Mouse (Mus musculus) thymus, postnatal 36 days (tissue): ENCODE measurements around the gene Olfr307.
"Not testable (repeated sequence)": the region's sequence is repeated elsewhere in the genome, so short reads cannot be mapped to it uniquely, and the experiment has no call there.

Experiments
- DNase-seq, 2 experiments: peaks; one replicate each; pipeline ENCODE4 v3.0.0; 2022; ENCODE audit warnings: mixed read lengths in 2 of 2

Gene Olfr307

DNA sequence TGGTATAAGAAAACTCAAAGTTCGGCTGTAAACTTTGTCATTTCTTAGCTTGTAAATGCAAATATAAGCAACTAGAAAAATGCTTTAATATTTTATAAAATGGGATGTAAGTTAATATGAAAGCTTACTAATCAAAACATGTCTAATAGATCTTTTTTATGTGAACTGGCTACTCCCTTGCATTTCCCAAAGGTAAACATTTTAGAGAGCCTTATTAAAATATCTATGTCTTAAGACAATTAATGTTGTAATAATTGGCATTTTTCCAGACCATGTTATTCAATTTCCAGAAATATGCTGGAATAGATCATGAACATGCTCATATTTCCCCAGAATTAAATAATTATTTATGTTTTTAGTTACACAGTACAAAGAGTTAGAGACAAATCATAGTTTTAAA, at the start of gene Olfr307:
Olfr307 (minus strand) TSS at position 101 of the 400 bp plus-strand sequence.
- no peak for DNase-seq

- no peak for DNase-seq
These were observed 49.2 kb upstream of the Olfr307 start, which contains the start of gene Olfr304 for GRCm38 (mm10) chr7:86386558-86386957. TSS of gene Olfr304 (minus strand) at chr7:86386658.

- no peak for DNase-seq
These were observed 48.4 kb upstream of the Olfr307 start for GRCm38 (mm10) chr7:86385769-86386168.

DNA sequence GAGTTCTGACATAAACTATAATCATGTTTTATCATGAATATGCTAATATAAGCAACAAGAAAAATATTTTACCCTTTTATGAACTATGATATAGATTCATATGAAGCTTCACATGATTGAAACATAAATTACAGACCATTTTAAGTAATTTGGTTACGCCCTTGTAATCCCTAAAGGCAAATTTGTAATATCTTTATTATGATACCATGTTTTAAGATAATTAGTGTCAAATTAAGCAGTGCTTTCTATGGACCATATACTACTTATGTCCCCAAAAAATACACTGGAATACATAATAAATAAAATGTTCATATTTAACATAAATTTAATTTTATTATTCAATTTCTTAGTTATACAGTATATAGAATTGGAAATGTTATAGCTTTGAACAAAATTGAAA, 29.4 kb upstream of the Olfr307 start, which contains the start of gene Olfr305:
Olfr305 (minus strand) TSS at position 101 of the 400 bp plus-strand sequence.
- DNase-seq: no peak

GRCm38 (mm10) chr7:86346296-86346695, 8.9 kb upstream of the Olfr307 start:
- DNase-seq: not testable (repeated sequence)

- no peak for DNase-seq
These were observed 6.9 kb upstream of the Olfr307 start for GRCm38 (mm10) chr7:86344253-86344652.

DNA sequence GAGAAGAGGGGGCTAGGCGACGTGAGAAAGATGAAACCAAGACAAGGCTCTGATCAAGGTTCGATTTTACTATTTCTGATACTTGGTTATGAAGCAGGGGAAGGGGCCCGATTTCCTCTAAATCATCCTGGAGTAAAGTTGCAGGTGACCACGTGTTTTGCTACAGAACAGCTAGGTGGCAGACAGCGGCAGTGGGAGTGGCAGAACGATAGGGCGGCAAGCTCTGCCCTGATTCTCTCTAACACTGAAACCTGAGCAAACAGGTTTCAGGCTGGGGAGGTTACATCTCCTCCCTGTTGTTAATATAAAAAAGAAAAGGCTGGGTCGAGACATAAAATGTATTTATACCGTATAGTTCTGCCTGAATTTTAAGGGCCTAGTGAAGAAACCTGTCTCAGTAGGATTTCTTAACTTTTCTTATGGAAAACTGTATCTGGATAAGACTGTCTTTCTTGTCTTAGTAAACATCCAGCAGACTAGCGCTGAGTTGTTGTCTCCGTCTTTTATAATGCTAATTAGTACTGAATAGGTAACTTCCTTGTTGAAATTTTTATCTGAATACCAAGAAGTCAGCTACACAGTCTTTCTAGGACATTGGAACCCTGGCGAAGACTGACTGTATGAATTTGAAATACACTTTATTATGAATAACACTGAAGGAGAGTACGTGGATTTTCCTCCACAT, 5.6 kb upstream of the Olfr307 start:
- DNase-seq: no peak

- no peak for DNase-seq
These were observed 11.9 kb downstream of the Olfr307 start, which contains the start of gene Olfr308 for GRCm38 (mm10) chr7:86325530-86325929. TSS of gene Olfr308 (minus strand) at chr7:86325630.

DNA sequence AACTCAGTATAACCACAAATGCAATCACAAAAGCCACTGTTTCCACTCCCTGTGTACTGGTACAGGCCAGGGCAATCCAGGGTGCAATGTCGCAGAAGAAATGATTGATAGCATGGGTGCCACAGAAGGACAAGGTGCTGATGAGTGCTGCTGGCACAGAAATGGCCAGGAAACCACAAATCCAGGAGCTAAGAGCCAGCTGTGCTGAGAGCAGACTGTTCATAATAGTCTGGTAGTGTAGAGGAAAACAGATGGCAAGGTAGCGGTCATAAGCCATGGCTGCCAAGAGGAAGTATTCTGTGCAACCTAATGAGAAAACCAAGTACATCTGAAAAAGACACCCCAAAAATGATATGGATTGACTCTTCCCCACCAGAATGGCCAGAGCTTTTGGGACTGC, 16.1 kb downstream of the Olfr307 start:
- DNase-seq: no peak

DNA sequence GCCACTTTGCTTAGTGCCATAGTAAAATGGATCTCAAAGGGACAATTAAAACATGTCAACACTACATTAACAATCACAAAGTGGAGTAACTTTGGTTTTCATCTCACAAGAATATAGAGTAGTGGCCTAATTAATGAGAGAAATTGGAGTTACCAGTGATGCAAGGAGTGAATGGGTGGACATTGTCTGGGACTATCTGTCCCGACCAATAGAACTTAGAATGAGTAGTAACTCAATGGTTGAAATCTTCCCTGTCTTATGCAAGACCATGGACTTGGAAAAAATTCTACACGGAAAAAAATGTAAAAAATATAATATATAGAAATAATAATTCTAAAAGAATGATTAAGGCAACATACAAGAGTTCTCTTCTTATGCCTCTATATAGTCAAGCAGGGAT, 23.8 kb downstream of the Olfr307 start, which contains the start of gene Olfr309:
Olfr309 (minus strand) TSS at position 101 of the 400 bp plus-strand sequence.
- no peak for DNase-seq
